Mouse (Mus musculus) adrenal gland, postnatal 14 days (tissue): Measurements from ENCODE around the gene Lif. TPM values are rescaled to one million over a fixed set of nuclear protein-coding genes. Genes with fewer than 3 reads are reported as not detected.

Source experiments
- DNase-seq: peaks from one replicate; pipeline ENCODE4 v3.0.0; 2021; ENCODE audit warnings: mixed read lengths
- total RNA-seq: library from RNA; stranded (reverse); gene quantifications from 2 replicates; pipeline ENCODE4 v1.2.3, GENCODE M21; 2021

Lif gene
- total RNA-seq, 1 experiment from 2014 or later = 0.44 TPM

DNA sequence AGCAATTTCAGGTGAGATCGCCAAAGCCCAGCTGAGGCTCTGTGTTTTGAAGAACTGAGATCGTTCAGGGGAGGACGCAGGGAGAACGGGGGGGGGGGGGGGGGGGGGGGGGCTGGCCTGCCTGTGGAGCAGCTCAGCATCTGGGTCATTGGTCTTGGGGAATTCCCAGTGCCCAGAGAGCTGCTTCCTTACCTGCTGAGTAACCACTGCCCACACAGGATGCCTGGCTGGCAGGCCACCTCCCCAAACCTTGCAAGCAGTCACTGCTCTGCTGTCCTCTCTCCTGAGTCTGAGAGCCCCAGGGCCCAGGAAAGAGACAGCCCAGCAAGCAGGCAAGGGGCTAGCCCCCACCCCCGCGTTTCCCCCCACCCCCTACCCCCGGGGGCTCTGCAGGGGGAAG lies 5.5 kb downstream of the Lif start:
- DNase-seq = no peak

DNA sequence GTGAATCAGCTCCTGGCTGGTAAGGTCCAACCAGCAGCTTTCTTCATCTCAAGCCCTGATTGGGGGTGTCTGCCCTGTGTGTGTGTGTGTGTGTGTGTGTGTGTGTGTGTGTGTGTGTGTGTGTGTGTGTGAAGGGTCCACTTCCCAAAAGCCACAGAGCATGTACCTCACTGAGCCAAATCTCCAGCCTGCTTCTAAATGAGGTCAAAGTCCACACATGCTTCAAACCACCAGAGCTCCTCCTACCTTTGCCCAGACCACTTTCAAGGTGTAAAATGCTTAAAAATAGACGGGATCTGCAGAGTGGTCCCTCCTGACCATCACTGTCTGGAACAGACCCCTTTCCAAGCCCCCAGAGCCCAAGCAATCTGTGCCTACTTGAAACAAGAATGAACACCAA lies 5.9 kb downstream of the Lif start:
- no peak for DNase-seq

DNA sequence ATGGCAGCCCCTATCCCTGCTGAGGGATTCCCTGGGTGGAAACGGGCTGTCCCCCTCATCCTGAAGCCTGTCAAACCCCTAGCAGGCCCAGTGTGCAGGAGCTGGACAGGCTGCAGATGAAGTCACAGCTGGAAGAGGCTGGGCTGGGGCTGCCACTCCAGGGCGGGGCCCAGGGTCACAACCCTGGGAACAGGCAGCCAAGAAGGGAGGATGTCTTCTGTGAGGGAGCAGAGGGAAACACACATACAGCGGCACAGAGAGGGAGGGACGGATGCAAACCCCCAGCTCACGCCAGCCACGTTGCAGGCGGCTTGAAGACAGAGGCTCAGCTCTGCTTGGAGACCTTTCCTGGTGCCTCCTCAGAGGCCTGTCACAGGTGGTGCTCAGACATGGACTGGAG lies 6.7 kb downstream of the Lif start:
- peak; percentile 33 for DNase-seq

DNA sequence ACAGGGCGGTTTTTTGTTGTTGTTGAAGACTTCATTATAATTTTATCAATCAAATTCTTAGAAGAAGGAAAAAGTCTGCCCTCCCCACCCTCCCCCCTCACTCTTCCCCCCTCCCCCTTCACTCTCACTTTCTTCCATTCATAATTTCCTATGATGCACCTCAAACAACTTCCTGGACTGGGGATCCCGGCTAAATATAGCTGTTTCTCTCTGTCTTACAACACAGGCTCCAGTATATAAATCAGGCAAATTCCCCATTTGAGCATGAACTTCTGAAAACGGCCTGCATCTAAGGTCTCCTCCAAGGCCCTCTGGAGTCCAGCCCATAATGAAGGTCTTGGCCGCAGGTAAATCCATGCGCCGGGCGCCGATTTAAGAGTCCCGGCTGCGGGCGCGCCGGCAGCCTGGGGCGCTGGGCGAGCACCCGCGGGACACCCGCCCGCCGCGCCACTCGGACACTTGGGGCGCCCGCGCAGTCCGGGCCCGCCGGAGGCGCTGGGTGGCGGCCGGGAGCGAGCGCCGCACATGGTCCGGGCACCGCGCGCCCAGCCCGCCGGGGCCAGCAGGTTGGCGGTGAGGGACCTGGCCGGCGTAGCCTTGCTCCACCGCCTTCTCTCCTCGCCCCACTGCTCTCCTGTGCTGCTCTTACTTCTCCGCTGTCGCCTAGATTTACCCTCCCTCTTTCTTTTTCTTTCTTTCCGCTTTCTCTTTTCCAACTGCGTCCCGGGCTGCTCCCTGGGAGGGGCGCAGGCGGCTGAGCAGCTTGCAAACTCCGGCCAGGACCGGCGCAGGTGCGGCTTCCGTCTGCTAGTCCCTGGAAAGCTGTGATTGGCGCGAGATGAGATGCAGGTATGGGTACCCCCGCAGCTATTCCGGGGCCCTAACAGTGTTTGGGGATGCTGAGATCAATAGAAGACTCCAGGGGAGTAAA lies 9.2 kb downstream of the Lif start:
- DNase-seq = peak; percentile 78

DNA sequence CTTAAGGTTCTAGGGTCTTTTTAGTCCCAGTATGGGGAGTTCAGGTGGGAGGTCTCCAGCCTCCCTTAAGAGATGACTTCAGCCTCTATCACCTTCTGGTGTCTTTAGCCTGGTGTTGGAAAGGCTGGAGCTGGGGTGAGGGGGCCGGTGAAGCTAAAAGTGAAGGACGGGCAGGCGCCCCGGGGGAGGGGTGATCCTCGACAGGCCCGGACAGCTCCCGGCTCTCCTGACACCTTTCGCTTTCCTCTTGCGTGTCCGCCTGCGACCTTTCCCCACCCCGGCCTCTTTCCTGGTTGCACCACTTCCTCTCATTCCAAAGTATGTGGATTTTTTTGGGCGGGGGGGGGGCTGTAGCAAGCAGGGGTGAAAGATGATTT lies 9.8 kb downstream of the Lif start:
- no peak for DNase-seq

DNA sequence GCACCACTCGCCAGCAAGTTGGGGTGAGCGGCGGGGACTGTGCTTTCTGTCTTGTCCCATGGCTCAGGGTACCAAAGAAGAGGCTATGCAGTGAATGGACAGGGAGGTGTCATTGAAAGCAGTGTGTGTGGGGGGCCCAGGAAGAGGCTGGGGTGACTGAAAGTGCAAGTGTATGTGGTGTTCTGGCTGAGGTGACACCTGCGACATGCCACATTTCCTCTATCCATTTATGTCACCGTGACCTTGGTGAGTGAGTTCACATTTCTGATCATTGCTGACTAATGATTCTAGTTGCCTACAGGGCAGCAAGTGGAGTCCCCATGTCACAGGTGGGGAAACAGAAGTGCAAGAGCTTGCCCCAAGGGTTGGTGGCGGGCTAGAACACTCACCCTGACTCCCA lies 11.1 kb downstream of the Lif start:
- no peak for DNase-seq

DNA sequence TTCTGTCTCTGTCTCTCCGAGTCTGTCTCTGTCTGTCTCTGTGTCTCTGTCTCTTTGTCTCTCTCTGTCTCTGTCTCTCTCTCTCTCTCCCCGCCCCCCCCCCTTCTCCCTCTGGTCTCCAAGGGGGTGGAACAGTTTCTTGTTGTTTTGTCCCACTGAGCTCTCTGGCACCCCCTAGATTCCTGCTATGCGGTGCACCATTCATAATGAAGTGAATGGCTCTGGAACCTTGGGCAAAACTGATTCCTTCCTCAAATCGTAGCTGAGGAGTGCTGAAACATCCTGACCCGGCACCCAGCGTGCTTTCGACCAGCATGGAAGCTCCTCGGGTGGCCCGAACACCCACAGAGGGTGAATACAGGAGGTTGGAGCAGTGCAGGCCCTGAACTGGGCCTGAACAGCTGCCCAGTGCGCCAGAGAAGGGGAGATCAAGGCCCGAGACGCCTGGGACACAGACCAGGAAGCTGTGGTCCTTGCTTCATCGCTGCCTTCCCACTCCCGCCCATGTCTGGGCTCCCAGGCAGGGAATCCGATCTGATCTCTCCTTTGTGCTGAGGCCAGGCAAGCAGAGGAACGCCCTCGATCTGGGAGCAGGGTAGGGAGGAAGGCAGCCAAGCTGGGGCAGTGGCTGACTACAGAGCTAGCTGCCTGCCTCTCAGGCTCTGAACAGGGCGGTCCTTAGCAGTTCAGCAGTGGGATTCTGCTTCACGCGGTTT lies 13.5 kb downstream of the Lif start:
- DNase-seq = peak; percentile 43

DNA sequence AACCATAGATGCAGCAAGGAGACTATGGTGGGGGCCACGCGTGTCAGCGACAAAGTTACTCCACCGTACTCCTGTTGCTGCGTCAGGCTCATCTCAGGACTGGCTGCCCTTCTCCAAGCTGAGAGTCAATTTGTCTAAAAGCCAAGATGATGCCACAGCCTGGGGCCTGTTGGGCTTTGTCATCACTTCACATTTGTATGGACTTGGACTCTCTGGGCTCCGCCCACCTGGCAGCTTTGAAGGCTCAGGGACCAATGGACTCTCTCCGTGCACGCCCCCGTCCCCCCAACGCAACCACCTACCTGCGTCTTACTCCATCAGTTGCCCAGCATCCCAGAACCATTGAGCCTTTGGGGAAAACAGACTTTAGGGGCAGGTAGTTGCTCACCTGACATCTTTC lies 14.2 kb downstream of the Lif start:
- DNase-seq = no peak

DNA sequence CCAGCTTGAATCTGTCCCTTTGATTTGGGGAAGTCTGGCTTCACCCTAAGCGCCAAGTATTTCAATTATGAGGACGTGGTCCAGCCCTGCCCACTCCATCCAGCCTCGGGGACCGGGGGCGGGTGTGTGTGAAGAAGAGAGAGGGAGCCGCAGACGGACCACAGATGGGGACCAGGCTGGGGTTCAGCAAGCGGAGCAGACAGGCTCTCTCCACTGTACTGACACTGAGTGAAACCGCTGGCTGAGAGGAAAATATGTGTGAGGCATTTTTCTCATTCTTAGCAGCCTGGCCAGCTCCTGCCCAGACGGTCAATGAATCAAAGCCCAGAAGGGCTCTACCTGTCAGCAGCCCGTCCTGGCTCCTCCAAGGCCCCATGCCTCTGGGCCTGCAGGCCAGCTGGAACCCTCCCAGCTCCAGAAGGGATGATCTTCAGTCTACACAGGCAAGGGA lies 19.1 kb downstream of the Lif start:
- DNase-seq = no peak

DNA sequence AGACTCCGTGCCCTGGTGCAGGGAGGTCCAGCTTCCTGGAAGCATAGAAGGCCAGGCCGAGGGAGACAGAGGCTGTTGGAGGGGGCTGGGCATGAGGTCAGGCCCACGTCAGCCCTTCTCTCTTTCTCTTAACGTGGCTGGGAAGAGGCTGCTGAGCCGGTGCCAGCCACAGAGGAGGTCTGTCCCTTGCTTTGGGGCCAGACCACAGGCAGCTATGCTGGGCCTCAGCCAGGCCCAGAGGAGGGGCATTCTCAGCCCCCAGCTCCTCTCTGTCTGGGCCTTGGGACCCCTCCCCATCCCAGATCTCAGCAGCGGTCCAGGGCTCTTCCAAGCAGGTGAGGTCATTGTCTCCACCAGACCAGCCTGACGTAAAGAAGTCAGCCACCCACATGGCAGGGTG lies 22.6 kb downstream of the Lif start:
- DNase-seq = no peak

DNA sequence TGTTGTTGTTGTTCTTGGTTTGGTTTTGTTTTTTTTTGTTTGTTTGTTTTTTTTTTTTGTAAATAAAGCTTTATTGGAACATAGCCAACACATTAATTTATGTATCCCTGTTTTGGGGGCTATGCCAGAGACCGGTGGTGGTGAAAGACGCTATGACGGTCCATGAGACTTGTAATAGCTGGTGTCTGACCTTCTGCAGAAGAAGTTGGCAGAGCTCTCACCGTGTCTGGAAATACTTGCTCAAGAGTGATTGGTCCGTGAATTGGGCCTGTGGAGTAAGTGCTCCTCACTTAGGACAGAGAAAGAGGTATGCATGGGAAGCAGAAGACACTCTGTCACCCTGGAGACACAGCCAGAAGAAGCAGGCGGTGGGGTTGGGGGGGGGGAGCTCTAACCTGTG lies 24.5 kb downstream of the Lif start:
- DNase-seq = peak; percentile 56

DNA sequence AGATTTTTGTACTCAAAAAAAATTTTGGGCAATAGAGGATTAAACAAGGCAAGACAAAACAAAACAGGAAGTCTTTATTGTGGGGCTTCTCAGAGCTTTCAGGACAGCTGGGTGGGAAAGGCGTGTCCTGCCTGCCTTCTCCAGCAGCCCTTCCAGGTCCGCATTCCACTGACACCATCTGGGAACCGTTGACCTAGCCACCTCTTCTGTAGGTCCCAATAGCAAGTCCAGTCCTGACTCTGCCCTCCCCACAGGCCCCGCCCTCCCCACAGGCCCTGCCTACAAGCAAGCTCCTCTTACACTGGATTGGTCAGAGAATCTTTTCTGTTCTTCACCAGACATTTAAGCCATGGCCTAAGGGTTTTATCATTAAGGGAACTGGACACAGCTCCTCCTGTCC lies 26.3 kb downstream of the Lif start:
- no peak for DNase-seq

DNA sequence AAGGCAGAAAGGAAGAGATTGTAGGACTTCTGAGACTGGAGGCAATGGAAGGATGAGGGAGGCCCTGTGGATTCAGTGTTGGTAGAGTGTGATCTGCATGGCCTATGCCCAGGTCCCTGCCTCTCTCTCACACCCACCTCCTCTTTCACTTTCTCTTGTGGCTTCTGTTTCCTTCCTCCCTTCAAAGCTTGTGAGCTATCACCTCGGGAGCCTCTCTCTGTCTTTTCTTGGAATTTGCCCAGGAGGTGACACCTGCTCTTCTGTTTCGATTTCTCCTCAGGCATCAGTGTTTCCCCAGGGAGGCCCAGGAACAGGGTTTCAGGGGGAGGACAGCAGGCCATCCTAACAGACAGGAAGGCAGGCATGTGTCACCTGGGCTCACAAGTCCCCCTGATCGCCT lies 31.9 kb downstream of the Lif start:
- DNase-seq = no peak

DNA sequence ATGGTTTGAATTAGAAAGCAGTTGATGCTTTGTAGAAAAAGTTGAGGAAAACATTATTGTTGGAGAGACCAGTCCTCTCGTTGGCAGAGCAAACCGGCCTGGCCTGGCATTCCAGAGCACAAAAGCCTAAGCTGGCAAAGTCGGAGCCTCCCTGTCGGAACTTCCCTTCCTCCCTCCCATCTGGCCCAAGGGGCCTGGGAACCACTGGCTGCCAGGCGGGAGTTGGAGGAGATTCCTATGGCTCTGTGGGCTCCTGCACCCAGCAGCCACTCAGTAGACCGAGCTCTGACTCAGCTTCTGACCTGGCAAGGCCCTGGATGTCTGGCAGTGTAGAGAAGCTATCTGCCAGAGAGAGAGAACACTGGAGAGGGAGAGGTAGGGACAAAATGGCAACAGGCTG lies 34.3 kb downstream of the Lif start:
- peak; percentile 73 for DNase-seq

DNA sequence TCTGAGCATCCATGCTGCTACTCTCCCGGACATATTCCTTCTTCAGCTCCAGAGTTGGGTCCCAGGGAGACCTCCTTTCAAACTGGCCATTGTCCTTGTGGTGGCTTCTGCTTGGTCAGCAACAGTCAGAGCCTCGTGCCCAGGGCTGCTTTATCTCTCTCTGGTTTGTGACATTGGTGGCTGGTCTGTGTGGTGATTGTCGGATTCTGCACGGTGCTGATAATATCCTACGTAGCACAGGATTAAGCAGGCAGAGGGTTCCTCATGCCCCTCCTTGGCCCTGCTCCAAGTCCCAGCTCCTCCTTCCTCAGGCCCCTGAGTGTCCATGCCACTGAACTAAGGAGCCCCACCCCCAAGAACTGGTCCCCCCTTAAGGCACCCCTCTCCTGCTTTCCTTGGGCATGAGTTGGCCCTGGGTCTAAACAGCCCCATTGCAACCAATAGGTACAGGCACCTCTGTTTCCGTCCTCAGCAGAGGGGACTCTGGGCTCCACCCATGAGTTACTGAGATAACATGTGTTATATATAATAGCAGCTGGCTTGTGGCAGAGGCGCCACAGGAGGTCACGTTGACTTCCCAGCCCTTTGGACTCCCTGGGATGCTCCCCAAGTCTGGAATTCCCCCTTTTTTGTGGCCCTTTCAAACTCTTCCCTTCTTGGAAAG lies 35.0 kb downstream of the Lif start:
- DNase-seq = no peak

DNA sequence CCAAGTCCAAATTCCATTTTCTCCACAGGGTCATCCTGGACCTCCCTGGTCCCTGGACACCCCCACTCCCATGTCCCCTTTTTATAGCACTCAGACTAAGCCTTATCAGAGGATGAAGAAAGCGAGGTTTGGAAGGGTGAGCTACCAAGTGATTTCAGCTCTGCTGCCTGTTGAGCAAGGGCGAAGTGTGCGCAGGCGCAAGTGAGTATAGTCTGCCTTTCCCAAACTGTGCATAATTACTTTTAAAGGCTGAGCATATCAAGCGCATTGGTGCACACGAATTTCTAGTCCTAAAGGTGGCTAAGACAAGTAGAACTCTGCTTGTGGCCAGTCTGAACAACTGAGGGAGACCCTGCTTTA lies 35.5 kb downstream of the Lif start:
- DNase-seq = no peak

DNA sequence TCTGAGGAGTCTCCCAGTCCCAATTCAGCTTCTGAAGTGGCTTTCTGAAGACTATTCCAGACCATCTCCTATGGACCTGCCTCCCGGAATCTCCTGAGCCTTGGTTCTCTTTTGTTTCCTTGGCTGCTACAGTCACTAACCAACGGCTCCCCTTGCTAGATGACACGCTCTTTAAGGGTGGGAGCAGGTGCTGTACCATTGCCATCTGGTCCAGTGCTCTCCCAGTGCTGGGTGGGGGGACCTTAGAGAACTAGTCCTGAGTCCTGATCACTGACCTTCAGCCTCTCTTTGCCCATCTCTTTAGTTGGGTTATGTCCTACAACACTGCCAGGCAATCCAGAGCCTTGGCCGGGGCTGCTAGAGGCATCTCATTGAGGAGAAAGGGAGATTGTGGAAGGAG lies 36.1 kb downstream of the Lif start:
- DNase-seq = no peak

DNA sequence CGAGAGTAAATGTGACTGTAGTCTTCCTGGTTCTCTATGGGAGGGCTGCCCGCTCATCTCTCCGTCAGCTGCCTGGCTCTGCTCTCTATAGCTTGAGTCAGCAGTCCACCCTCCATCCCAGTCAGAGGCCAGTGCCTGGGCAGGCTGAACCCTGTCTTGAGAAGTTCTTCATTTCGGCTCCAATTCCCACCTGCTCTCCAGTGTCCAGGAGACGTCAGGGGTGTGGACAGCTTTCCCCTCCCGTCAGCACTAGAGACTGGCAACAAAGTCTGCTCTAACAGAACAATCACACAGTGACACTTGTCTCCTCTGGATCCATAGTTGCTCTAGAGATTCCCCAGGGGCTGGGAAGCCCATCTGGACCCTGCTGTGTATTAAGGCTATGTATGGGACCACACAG lies 36.7 kb downstream of the Lif start:
- no peak for DNase-seq

DNA sequence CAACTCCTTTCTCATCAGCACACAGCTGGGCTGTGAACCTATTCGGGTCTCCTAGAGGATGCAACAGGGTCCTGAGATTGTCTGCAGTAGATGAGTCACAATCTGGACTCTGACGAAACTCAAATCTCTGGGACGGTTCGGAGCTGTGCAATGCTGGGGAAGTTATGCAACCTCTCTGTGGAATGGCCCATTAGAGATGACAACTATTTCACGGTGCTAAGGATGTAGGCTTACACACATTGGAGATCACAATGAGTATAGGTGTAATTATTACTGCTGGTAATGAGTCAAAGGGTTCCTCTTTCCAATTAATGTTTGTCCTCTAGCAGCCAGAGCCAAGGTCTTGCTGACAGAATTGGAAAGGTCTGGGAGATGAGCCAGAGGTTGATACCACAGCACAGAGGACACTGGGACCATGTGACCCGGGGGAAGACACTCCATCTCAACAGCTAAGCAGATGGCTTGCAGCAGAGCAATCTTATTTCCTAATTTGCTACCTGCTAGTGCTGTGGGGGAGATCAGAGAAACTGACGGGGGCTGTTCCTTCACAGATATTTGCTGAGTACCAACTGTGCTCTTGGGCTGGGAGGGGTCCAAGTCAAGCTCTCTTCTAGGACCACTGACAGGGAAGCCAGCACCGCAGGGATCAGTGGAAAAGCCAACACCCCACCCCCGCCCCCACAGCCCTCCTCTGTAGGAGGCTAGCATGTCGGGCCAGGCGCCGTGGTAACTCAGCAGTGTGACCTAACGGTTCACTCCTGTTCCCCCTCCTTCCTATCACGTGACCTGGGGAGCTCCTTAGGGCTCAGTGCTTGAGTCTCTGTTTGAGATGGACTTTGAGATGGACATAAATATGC lies 37.4 kb downstream of the Lif start:
- peak; percentile 74 for DNase-seq

DNA sequence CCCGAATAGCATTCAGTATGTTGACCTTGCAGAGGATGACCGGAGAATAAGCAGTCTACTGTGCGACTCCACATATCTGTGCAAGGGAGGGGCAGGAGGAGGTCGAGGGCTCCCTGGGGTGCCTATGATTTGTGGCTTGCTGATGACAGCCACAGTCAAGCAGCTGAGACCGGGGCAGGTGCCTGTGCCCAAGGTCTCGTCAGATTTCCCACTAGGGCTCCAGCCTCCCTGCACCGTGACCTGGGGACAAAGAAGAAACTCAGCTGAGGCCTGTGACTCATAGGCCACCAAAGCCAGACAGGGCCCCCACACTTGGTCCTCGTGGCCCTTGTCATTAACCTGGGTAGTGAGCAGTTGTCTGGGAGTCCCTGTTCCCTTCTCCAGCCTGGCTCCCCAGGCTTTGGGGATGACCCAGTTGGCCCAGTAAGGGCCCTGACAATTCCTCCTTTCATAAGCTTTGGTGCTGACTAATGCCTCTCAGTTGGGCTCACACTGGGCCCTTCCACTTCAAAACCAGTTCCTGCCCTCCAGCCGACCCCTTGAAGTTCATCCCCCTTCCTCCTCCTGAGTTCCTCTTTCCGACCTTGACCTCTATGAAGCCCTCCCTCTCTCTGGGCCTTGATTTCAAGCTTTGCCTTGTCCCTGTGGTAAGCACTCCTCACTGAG lies 39.4 kb downstream of the Lif start:
- DNase-seq = peak; percentile 37

DNA sequence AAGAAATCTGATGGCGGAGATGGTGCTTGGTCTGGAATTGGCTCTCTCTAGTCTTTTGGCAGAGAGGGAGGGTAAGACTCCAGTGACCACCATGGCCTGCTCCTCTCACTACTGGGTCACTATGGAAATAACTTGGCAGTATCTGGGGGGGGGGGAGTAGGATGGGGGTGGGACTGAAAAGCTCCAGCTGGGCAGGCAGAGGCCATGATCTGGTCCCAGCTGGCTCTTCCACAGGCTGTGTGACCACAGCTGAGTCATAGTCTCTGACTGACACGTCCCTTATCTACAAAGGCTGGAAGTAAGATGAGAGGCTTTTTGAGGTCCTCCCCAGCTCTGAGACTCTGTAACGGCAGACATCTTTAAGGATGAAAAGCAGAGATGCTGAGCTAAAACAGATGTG lies 40.4 kb downstream of the Lif start:
- peak; percentile 45 for DNase-seq

DNA sequence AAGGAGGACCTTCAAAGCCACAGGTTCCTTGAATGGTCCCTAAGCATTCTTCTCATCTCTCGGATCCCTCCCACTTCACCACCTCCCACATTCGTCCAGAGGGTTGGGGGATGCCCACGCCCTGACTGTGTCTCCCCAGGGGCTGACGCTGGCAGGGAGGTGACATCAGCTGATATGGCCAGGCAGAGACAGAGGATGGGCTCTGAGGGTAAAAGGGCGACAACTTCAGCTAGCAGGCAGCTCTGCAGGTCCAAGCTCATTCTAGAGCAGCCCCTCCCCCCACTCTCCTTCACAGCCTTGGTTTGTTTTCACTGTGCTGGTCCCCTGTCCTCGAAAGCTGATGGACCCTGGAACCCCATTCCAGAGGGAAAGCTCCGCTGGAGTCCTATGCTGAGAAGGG lies 41.3 kb downstream of the Lif start:
- no peak for DNase-seq
